Mouse (Mus musculus) hindbrain, postnatal 0 days (tissue): ENCODE results near the gene Arpc1b. TPM values are rescaled to one million over a fixed set of nuclear protein-coding genes. Genes with fewer than 3 reads are reported as not detected.
"Not testable (repeated sequence)": the region's sequence is repeated elsewhere in the genome, so short reads cannot be mapped to it uniquely, and the experiment has no call there.

ENCODE experiments used
- ATAC-seq: fragments of 200-750 bp; cut with Nextera tagmentation; 2 replicates; pipeline ENCODE4 v1.8.0; 2017; ENCODE audit warnings: mild to moderate bottlenecking, moderate TSS enrichment, moderate library complexity
- DNase-seq: peaks from one replicate; pipeline ENCODE4 v3.0.0-alpha.2; 2015; ENCODE audit warnings: low spot score
- H3K27ac ChIP-seq: fragments of 300-500 bp; sonication (generic); 2 replicates; pipeline ENCODE4 v1.5.1; 2014; ENCODE audit warnings: mild to moderate bottlenecking
- H3K27me3 ChIP-seq: fragments of 300-500 bp; sonication (generic); 2 replicates; pipeline ENCODE4 v1.6.1; 2014; ENCODE audit warnings: low read length, mixed read lengths; ENCODE audit not compliant: insufficient read depth
- H3K36me3 ChIP-seq: fragments of 300-500 bp; sonication (generic); 2 replicates; pipeline ENCODE4 v1.6.1; 2014; ENCODE audit warnings: low read length, mixed read lengths; ENCODE audit not compliant: insufficient read depth
- H3K4me1 ChIP-seq: fragments of 300-500 bp; sonication (generic); 2 replicates; pipeline ENCODE4 v1.6.1; 2014; ENCODE audit warnings: antibody characterized with exemption, low read length, mixed read lengths; ENCODE audit not compliant: insufficient read depth
- H3K4me2 ChIP-seq: fragments of 300-500 bp; sonication (generic); 2 replicates; pipeline ENCODE4 v1.6.1; 2014; ENCODE audit warnings: low read depth, mild to moderate bottlenecking, low read length, moderate library complexity, mixed read lengths
- H3K4me3 ChIP-seq: fragments of 300-500 bp; sonication (generic); 2 replicates; pipeline ENCODE4 v1.5.1; 2014; ENCODE audit warnings: low read length
- H3K9ac ChIP-seq: fragments of 300-500 bp; sonication (generic); replicated peaks from 2 replicates; pipeline ENCODE4 v1.6.1; 2014; ENCODE audit warnings: mild to moderate bottlenecking, low read length, moderate library complexity, mixed read lengths
- H3K9me3 ChIP-seq: fragments of 300-500 bp; sonication (generic); 2 replicates; pipeline ENCODE4 v1.6.1; 2016; ENCODE audit warnings: low read length, mixed read lengths
- CTCF ChIP-seq: IDR thresholded peaks from 2 replicates; pipeline ENCODE4 v1.5.1; 2016; ENCODE audit warnings: antibody characterized with exemption, control low read depth, low read depth
- WGBS: fragments of 180-500 bp; shearing (Covaris S2); extraction: QIAGEN DNeasy Blood & Tissue Kit; methylation state at CpG from one replicate; pipeline ENCODE4 v1.1.7; 2014; 5-methylcytosine and 5-hydroxymethylcytosine counted together
- polyA plus RNA-seq: library from polyadenylated mRNA; unstranded; fragments of >200 nt; fragmentation: Nextera tagmentation; extraction: Ambion mirVana; gene quantifications from 2 replicates; pipeline ENCODE4 v1.2.1, GENCODE M21; 2015
- total RNA-seq: library from RNA; depleted of rRNA; stranded (reverse); fragments of >200 nt; gene quantifications from 2 replicates; pipeline ENCODE4 v1.2.3, GENCODE M21; 2014

Arpc1b gene
- total and polyA plus RNA-seq, 2 experiments from 2014 or later, result 53.3 to 73.6 TPM

GRCm38 (mm10) chr5:145133275-145133674 is 19.3 kb downstream of the Arpc1b start:
- DNase-seq, H3K27me3 ChIP-seq, ATAC-seq, H3K4me1 ChIP-seq, H3K9ac ChIP-seq, H3K4me3 ChIP-seq, H3K27ac ChIP-seq, H3K9me3 ChIP-seq, H3K4me2 ChIP-seq: not testable (repeated sequence)
- peaks cover 60% of the 10 kb centered on the region for H3K36me3 ChIP-seq
- TF ChIP-seq CTCF, result 0 out of 2 replicates have a peak, but pooled peaks have one; percentile 8
- 85% methylated on average over 6 of the region's 6 CpGs for WGBS

GRCm38 (mm10) chr5:145138836-145139235 is 24.8 kb downstream of the Arpc1b start:
- DNase-seq, result peak; percentile 43
- no peak for TF ChIP-seq CTCF
- H3K27ac ChIP-seq, result peak overlapping the region; percentile 95; the same call in 1 of the 2 replicates

GRCm38 (mm10) chr5:145139571-145140519 is 25.8 kb downstream of the Arpc1b start, which contains the start of the genes Pdap1 and Bud31:
TSS of gene Pdap1 (minus strand) at chr5:145140238.
TSS of gene Bud31 (plus strand) at chr5:145140362.
- ATAC-seq (peak; percentile 95), DNase-seq (peak; percentile 97)
- Histone ChIP-seq H3K9me3 (no peaks in the 10 kb centered on the region), H3K36me3 (peaks cover 26% of the 10 kb centered on the region), H3K4me1 (peaks cover 18% of the 10 kb centered on the region), H3K9ac (peak within 1 kb of the TSS; percentile 86), H3K4me2 (peak within 1 kb of the TSS; percentile 97), H3K27me3 (no peaks in the 10 kb centered on the region), H3K4me3 (peak within 1 kb of the TSS; percentile 99), H3K27ac (peak within 1 kb of the TSS; percentile 95)
- peak; percentile 32 for TF ChIP-seq CTCF
- under 1% methylated on average over 82 of the region's 84 CpGs for WGBS

More at GRCm38 (mm10) chr5:145138836-145139235, 24.8 kb downstream of the Arpc1b start:
- H3K36me3 ChIP-seq, result peaks cover 31% of the 10 kb centered on the region
- H3K9ac ChIP-seq, result peak overlapping the region; percentile 86
- H3K4me3 ChIP-seq, result peak overlapping the region; percentile 99
- no peak for ATAC-seq
- WGBS, result 11% methylated on average over 6 of the region's 6 CpGs
- H3K4me2 ChIP-seq, result peak overlapping the region; percentile 97
- H3K27me3 ChIP-seq, result no peaks in the 10 kb centered on the region
- peaks cover 18% of the 10 kb centered on the region for H3K4me1 ChIP-seq
- H3K9me3 ChIP-seq, result no peaks in the 10 kb centered on the region

DNA sequence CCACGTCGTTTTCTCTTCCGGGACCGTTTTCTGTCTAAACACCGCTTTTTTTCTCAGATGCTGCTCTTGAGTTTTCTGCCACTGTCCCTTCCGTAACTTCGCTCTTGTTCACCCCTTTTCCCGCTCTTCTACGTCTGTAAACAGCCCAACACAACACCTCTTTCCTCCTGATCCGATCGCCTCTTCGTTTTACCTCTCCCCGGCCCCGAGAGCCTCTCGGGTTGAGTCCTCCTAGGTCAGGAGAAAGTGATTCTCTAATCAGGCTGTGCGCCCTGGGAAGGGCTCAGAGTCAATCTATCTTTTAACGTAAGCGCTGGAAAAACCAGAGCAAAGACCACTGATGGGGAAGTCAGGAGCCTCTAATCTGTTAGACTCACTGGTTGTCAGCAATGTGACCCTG is 26.6 kb downstream of the Arpc1b start:
- no peak for ATAC-seq
- WGBS, result under 1% methylated on average over 18 of the region's 18 CpGs

DNA sequence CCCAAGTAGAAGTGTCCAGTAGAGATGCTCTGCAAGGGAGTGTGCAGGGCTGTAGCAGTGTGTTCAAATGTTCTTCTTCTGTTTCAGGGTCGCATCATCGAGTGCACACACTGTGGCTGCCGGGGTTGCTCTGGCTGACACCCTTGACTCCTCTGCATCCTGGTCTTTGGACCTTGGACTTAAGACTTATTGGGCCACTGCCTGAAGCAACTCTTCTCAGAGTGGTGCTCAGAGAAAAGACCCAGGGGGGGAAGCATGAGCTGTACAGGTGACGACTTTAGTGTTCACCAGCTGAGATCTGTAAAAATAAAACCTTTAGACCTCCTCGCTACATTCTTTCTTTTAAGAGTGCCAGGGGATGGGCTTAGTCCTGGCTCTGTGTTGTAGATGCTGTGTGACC is 33.7 kb downstream of the Arpc1b start:
- WGBS, result 88% methylated on average over 5 of the region's 5 CpGs

More for the DNA sequence above, 26.6 kb downstream of the Arpc1b start:
- H3K27me3 ChIP-seq, result no peaks in the 10 kb centered on the region
- no peaks in the 10 kb centered on the region for H3K9me3 ChIP-seq
- peak overlapping the region; percentile 99 for H3K4me3 ChIP-seq
- peak overlapping the region; percentile 97 for H3K4me2 ChIP-seq
- H3K27ac ChIP-seq, result peak overlapping the region; percentile 95
- no peak for TF ChIP-seq CTCF
- DNase-seq, result no peak
- peaks cover 18% of the 10 kb centered on the region for H3K4me1 ChIP-seq
- peak overlapping the region; percentile 86 for H3K9ac ChIP-seq
- peaks cover 28% of the 10 kb centered on the region for H3K36me3 ChIP-seq

DNA sequence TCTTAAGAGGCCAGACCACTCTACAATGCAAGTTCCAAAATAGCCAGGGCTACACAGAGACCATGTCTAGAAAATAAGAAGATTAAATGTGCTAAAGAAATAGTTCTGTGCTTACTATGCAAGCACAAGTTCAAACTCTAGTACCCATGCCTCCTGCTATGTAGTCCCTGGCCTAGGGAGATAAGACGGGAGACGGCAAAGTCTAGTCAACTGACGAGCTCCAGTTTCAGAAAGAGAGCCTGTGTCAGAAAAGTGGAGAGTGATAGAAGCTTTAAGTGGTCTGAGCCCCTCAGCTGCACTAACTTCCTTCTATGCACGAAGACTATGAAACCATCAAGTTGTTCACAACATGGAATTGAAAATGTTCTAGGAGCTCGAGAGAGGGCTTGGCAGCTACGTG is 35.3 kb downstream of the Arpc1b start:
- Histone ChIP-seq H3K36me3 (peaks cover 70% of the 10 kb centered on the region), H3K9me3 (no peaks in the 10 kb centered on the region), H3K4me1 (no peaks in the 10 kb centered on the region), H3K4me3 (no peak overlapping the region), H3K9ac (no peak overlapping the region), H3K4me2 (no peak overlapping the region), H3K27ac (no peak overlapping the region), H3K27me3 (no peaks in the 10 kb centered on the region)
- no peak for ATAC-seq
- no peak for DNase-seq
- WGBS, result 92% methylated on average over 6 of the region's 6 CpGs
- no peak for TF ChIP-seq CTCF

More for the DNA sequence above, 33.7 kb downstream of the Arpc1b start:
- Histone ChIP-seq H3K27ac (no peak overlapping the region), H3K27me3 (no peaks in the 10 kb centered on the region), H3K4me3 (no peak overlapping the region), H3K9ac (no peak overlapping the region), H3K9me3 (no peaks in the 10 kb centered on the region), H3K4me2 (no peak overlapping the region), H3K4me1 (no peaks in the 10 kb centered on the region), H3K36me3 (peaks cover 75% of the 10 kb centered on the region)
- no peak for ATAC-seq
- no peak for TF ChIP-seq CTCF
- DNase-seq, result no peak
